Mouse (Mus musculus) MEL (cell line): Measurements from ENCODE around the gene Rpain.

Experiments
- CHD1 ChIP-seq: IDR thresholded peaks from 2 replicates; pipeline ENCODE4 v1.6.1; 2012; ENCODE audit warnings: low read depth, mild to moderate bottlenecking, inconsistent platforms, low read length, improper control_type of control experiment
- CTCF ChIP-seq, 3 experiments: IDR thresholded peaks in 2 of 3; conservative IDR thresholded peaks in 1 of 3; 2 replicates each; pipeline ENCODE4 v1.5.1; 2011 to 2012; ENCODE audit warnings: low read length in 3 of 3, low read depth in 2 of 3, mild to moderate bottlenecking in 2 of 3, improper control_type of control experiment in 1 of 3, inconsistent platforms in 1 of 3, mixed read lengths in 1 of 3, moderate library complexity in 1 of 3; ENCODE audit not compliant: control insufficient read depth in 1 of 3, insufficient read depth in 1 of 3, poor library complexity in 1 of 3, severe bottlenecking in 1 of 3
- EP300 ChIP-seq, 2 experiments: IDR thresholded peaks; 2 replicates each; pipeline ENCODE4 v1.6.1; 2011; ENCODE audit warnings: improper control_type of control experiment in 2 of 2, low read length in 2 of 2, low read depth in 1 of 2, mild to moderate bottlenecking in 1 of 2
- HCFC1 ChIP-seq: IDR thresholded peaks from 2 replicates; pipeline ENCODE4 v1.6.1; 2012; ENCODE audit warnings: low read depth, mild to moderate bottlenecking, inconsistent platforms, low read length, improper control_type of control experiment, moderate library complexity
- MEF2A ChIP-seq: IDR thresholded peaks from 2 replicates; pipeline ENCODE4 v1.6.1; 2014; ENCODE audit warnings: low read depth, mild to moderate bottlenecking, inconsistent platforms, low read length, improper control_type of control experiment; ENCODE audit not compliant: poor library complexity, insufficient replicate concordance, severe bottlenecking; ENCODE audit errors: extremely low read depth
- POLR2A ChIP-seq, 2 experiments: IDR thresholded peaks; 2 replicates each; pipeline ENCODE4 v1.6.1; 2011 to 2012; ENCODE audit warnings: low read length in 2 of 2, mild to moderate bottlenecking in 2 of 2, control low read depth in 1 of 2, improper control_type of control experiment in 1 of 2, low read depth in 1 of 2, moderate library complexity in 1 of 2; ENCODE audit not compliant: control insufficient read depth in 1 of 2, insufficient read depth in 1 of 2, poor library complexity in 1 of 2
- ZNF384 ChIP-seq: IDR thresholded peaks from 2 replicates; pipeline ENCODE4 v1.6.1; 2012; ENCODE audit warnings: low read depth, mild to moderate bottlenecking, inconsistent platforms, low read length, improper control_type of control experiment

DNA sequence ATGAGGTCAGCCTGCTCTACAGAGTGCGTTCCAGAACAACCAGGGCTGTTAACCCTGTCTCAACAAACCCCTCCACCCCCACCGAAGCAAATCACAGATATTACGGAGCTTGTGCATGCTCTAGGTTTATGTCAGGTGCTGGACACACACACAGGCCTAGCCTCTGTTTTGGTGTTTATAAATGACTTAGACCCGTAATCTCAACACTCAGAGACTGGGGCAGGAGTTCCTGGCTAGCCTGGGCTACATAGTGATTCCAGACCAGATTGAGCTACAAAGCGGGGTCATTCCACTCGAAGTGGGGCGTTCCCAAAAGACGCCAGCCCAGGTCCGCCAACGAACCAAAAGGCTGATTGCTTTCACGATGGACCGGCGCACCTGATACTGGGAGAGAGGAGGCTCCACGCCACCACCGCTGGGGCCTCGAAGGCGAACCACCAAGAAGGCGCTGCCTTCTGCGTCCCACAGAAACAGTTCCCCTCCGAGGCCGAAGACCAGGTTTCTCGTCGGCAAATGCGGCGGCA lies 680 bp upstream of the Rpain start:
- TF ChIP-seq POLR2A (IDR thresholded peaks at IDR 0.05; ENCODE audit: control insufficient read depth in 1 of 2, insufficient read depth in 1 of 2, low read depth in 1 of 2, low read length in 2 of 2, poor library complexity in 1 of 2) = no peak
- no peak for TF ChIP-seq CTCF (IDR thresholded peaks at IDR 0.05 in 2 of 3, conservative IDR thresholded peaks at IDR 0.05 in 1 of 3; ENCODE audit: control insufficient read depth in 1 of 3, insufficient read depth in 1 of 3, low read depth in 2 of 3, low read length in 3 of 3, poor library complexity in 1 of 3, severe bottlenecking in 1 of 3)
- no peak for TF ChIP-seq HCFC1
- no peak for TF ChIP-seq EP300 (IDR thresholded peaks at IDR 0.05; ENCODE audit: low read depth in 1 of 2, low read length in 2 of 2)
- TF ChIP-seq MEF2A = no peak
- TF ChIP-seq CHD1 = peak; percentile 76; the same call in 1 of the 2 replicates
- no peak for TF ChIP-seq ZNF384
